Comparison of ENCODE assay signal across 34 mouse cellular contexts in the genomic region with DNA sequence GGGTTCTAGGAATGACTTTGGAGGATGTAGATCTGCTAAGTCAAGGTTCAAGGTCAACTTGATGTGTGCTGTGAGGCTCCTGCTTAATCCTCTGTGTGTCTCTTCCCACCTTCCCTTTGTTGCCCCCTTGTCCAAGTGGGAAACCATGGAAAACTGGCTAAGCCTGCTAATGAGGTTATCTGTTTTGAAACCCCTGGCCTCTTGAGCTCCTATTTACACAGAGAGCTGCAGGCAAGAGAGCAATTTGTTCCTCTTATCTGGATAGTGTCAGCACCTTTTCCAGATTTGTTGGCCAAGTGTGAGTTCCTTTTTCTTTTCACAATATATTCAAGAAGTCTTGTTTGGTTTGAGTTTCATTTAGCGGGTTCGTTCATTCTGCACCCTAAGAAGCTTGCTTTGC.
DNase-seq lines count a peak whose midpoint lies in the region; ATAC-seq and TF ChIP-seq lines count a peak whose summit lies in the region.
"Had no signal": no experiment of that assay in that cellular context is flagged by ENCODE, and none has a peak within 500 bp of the region (broad histone marks: within the 10 kb centered on the region; RNA-seq: fewer than 3 reads in every experiment).

No protein-coding gene starts in this region.

- no peak overlapping the region for H3K4me2 ChIP-seq in midbrain, embryonic 14.5 days (ENCODE audit: low read length)
- H3K4me2 ChIP-seq in midbrain, embryonic 15.5 days, result no peak overlapping the region
- H3K4me2 ChIP-seq in intestine, postnatal 0 days (replicated peaks; ENCODE audit: low read depth), result peak overlapping the region; percentile 51
- H3K4me2 ChIP-seq: embryonic facial prominence, embryonic 12.5 days; heart, embryonic 12.5 days; hindbrain, embryonic 12.5 days; lung, embryonic 14.5 days; midbrain, embryonic 12.5 days; neural tube, embryonic 15.5 days had no signal

- TF ChIP-seq CTCF in intestine, postnatal 0 days (IDR thresholded peaks at IDR 0.05; ENCODE audit: low read depth), result no peak

- peaks cover 68% of the 10 kb centered on the region for H3K4me1 ChIP-seq in heart, embryonic 10.5 days
- H3K4me1 ChIP-seq in midbrain, embryonic 14.5 days (ENCODE audit: control insufficient read depth, insufficient read depth, low read length), result no peaks in the 10 kb centered on the region
- H3K4me1 ChIP-seq in midbrain, embryonic 15.5 days, result peaks cover 4% of the 10 kb centered on the region; the same call in 1 of the 2 replicates
- H3K4me1 ChIP-seq in intestine, postnatal 0 days (replicated peaks; ENCODE audit: control insufficient read depth, insufficient read depth, low read length), result peaks cover 44% of the 10 kb centered on the region

- no peaks in the 10 kb centered on the region for H3K9me3 ChIP-seq in heart, embryonic 10.5 days
- H3K9me3 ChIP-seq in midbrain, embryonic 14.5 days (ENCODE audit: control insufficient read depth, low read length), result no peaks in the 10 kb centered on the region
- H3K9me3 ChIP-seq in midbrain, embryonic 15.5 days, result no peaks in the 10 kb centered on the region
- no peaks in the 10 kb centered on the region for H3K9me3 ChIP-seq in intestine, postnatal 0 days (ENCODE audit: control insufficient read depth)
- H3K9me3 ChIP-seq: embryonic facial prominence, embryonic 12.5 days; forebrain, embryonic 10.5 days; heart, embryonic 12.5 days; hindbrain, embryonic 12.5 days; midbrain, embryonic 12.5 days; neural tube, embryonic 15.5 days had no signal

- no peak overlapping the region for H3K4me3 ChIP-seq in heart, embryonic 10.5 days
- H3K4me3 ChIP-seq in midbrain, embryonic 14.5 days (replicated peaks; ENCODE audit: low read depth, low read length), result no peak overlapping the region
- H3K4me3 ChIP-seq in midbrain, embryonic 15.5 days, result no peak overlapping the region
- H3K4me3 ChIP-seq in intestine, postnatal 0 days (ENCODE audit: low read depth, low read length), result peak overlapping the region; percentile 8; the same call in 1 of the 2 replicates
- H3K4me3 ChIP-seq: embryonic facial prominence, embryonic 12.5 days; forebrain, embryonic 10.5 days; heart, embryonic 12.5 days; hindbrain, embryonic 12.5 days; midbrain, embryonic 12.5 days; neural tube, embryonic 15.5 days had no signal

- no peaks in the 10 kb centered on the region for H3K36me3 ChIP-seq in heart, embryonic 10.5 days
- no peaks in the 10 kb centered on the region for H3K36me3 ChIP-seq in midbrain, embryonic 14.5 days (ENCODE audit: control insufficient read depth, insufficient read depth, low read length)
- no peaks in the 10 kb centered on the region for H3K36me3 ChIP-seq in midbrain, embryonic 15.5 days (replicated peaks)
- peaks cover 5% of the 10 kb centered on the region; the same call in 1 of the 2 replicates for H3K36me3 ChIP-seq in intestine, postnatal 0 days (ENCODE audit: control insufficient read depth, insufficient read depth)
- H3K36me3 ChIP-seq: embryonic facial prominence, embryonic 12.5 days; forebrain, embryonic 10.5 days; heart, embryonic 12.5 days; hindbrain, embryonic 12.5 days; midbrain, embryonic 12.5 days; neural tube, embryonic 15.5 days had no signal

- DNase-seq in heart, embryonic 10.5 days (ENCODE audit: low spot score), result no peak
- no peak for DNase-seq in heart, adult 8-10 months (ENCODE audit: low spot score)
- no peak for DNase-seq in midbrain, embryonic 14.5 days
- DNase-seq in right cerebral cortex, postnatal 4 days, result no peak
- DNase-seq: adrenal gland, adult 2 months; adrenal gland, postnatal 36 days; B cell, adult 2 months; cerebellum, adult 9-10 months; cerebellum, postnatal 36 days; heart, postnatal 10 days; kidney, adult 18-20 months; kidney, postnatal 4 days; layer of hippocampus, postnatal 36 days; left cerebral cortex, postnatal 4 days; liver; lung, embryonic 14.5 days; retina, postnatal 1 day; right cerebral cortex, postnatal 14 days; spleen, adult 18-20 months; thymus, adult 18-20 months; thymus, postnatal 25 days had no signal

- H3K27me3 ChIP-seq in heart, embryonic 10.5 days (ENCODE audit: insufficient read depth, poor library complexity, severe bottlenecking), result peaks cover 86% of the 10 kb centered on the region
- no peaks in the 10 kb centered on the region for H3K27me3 ChIP-seq in midbrain, embryonic 14.5 days (ENCODE audit: control insufficient read depth, insufficient read depth, low read length)
- H3K27me3 ChIP-seq in midbrain, embryonic 15.5 days (replicated peaks), result no peaks in the 10 kb centered on the region
- no peaks in the 10 kb centered on the region for H3K27me3 ChIP-seq in intestine, postnatal 0 days (replicated peaks; ENCODE audit: control insufficient read depth, insufficient read depth, low read length)
- H3K27me3 ChIP-seq: embryonic facial prominence, embryonic 12.5 days; hindbrain, embryonic 12.5 days; midbrain, embryonic 12.5 days; neural tube, embryonic 15.5 days had no signal

- no peak for ATAC-seq in midbrain, embryonic 14.5 days (ENCODE audit: low FRiP score, low TSS enrichment)
- no peak for ATAC-seq in midbrain, embryonic 15.5 days (replicated peaks)
- no peak for ATAC-seq in intestine, postnatal 0 days
- no peak for ATAC-seq in monocyte, adult 5-6 weeks (replicated peaks; ENCODE audit: insufficient number of reproducible peaks, low FRiP score, low TSS enrichment, poor library complexity, severe bottlenecking)
- ATAC-seq: forebrain, embryonic 16.5 days; hindbrain, postnatal 0 days had no signal

- WGBS in heart, embryonic 10.5 days, result 10% methylated on average over 2 of the region's 2 CpGs
- 78% methylated on average over 2 of the region's 2 CpGs for WGBS in midbrain, embryonic 14.5 days
- 85% methylated on average over 2 of the region's 2 CpGs for WGBS in midbrain, embryonic 15.5 days
- WGBS in intestine, postnatal 0 days, result 32% methylated on average over 2 of the region's 2 CpGs

- peak overlapping the region; percentile 30; the same call in 1 of the 2 replicates for H3K27ac ChIP-seq in heart, embryonic 10.5 days
- H3K27ac ChIP-seq in midbrain, embryonic 14.5 days (replicated peaks; ENCODE audit: low read depth, low read length), result 0 out of 2 replicates have a peak overlapping the region, but pooled peaks have one; percentile 9
- H3K27ac ChIP-seq in midbrain, embryonic 15.5 days, result no peak overlapping the region
- peak overlapping the region; percentile 83 for H3K27ac ChIP-seq in intestine, postnatal 0 days (ENCODE audit: low read depth, low read length)
- H3K27ac ChIP-seq: hindbrain, embryonic 12.5 days; hindbrain, postnatal 0 days; kidney, postnatal 0 days; liver, embryonic 14.5 days; midbrain, embryonic 12.5 days; neural tube, embryonic 15.5 days had no signal

- no peak overlapping the region for H3K9ac ChIP-seq in midbrain, embryonic 14.5 days (replicated peaks; ENCODE audit: low read length)
- H3K9ac ChIP-seq in midbrain, embryonic 15.5 days, result no peak overlapping the region
- H3K9ac ChIP-seq in intestine, postnatal 0 days (ENCODE audit: low read depth, low read length), result 0 out of 2 replicates have a peak overlapping the region, but pooled peaks have one; percentile 8
- H3K9ac ChIP-seq: embryonic facial prominence, embryonic 12.5 days; heart, embryonic 12.5 days; hindbrain, embryonic 12.5 days; liver, embryonic 14.5 days; lung, embryonic 14.5 days; midbrain, embryonic 12.5 days; neural tube, embryonic 15.5 days had no signal
